Mouse (Mus musculus) forebrain, embryonic 16.5 days (tissue): Measurements from ENCODE around the gene 0610012G03Rik. TPM values are rescaled to one million over a fixed set of nuclear protein-coding genes. Genes with fewer than 3 reads are reported as not detected.
A peak's percentile ranks its signal among the peaks of the same experiment; 100 is the strongest.

Experiments
- ATAC-seq: fragments of 200-750 bp; cut with Nextera tagmentation; 2 replicates; pipeline ENCODE4 v1.8.0; 2017; ENCODE audit warnings: mild to moderate bottlenecking, moderate library complexity
- H3K27ac ChIP-seq: fragments of 300-500 bp; sonication (generic); 2 replicates; pipeline ENCODE4 v1.5.1; 2014; ENCODE audit warnings: low read length, control low read depth
- H3K27me3 ChIP-seq: fragments of 300-500 bp; sonication (generic); replicated peaks from 2 replicates; pipeline ENCODE4 v1.6.1; 2014; ENCODE audit warnings: low read length; ENCODE audit not compliant: control insufficient read depth, insufficient read depth
- H3K36me3 ChIP-seq: fragments of 300-500 bp; sonication (generic); 2 replicates; pipeline ENCODE4 v1.6.1; 2014; ENCODE audit not compliant: control insufficient read depth, insufficient read depth
- H3K4me1 ChIP-seq: fragments of 300-500 bp; sonication (generic); replicated peaks from 2 replicates; pipeline ENCODE4 v1.6.1; 2014; ENCODE audit warnings: low read length; ENCODE audit not compliant: control insufficient read depth, insufficient read depth
- H3K4me2 ChIP-seq: fragments of 300-500 bp; sonication (generic); 2 replicates; pipeline ENCODE4 v1.6.1; 2014; ENCODE audit warnings: mild to moderate bottlenecking, low read length, control low read depth
- H3K4me3 ChIP-seq: fragments of 300-500 bp; sonication (generic); replicated peaks from 2 replicates; pipeline ENCODE4 v1.5.1; 2014; ENCODE audit warnings: mild to moderate bottlenecking, low read length, control low read depth
- H3K9ac ChIP-seq: fragments of 300-500 bp; sonication (generic); replicated peaks from 2 replicates; pipeline ENCODE4 v1.6.1; 2014; ENCODE audit warnings: low read depth, low read length, control low read depth
- H3K9me3 ChIP-seq: fragments of 300-500 bp; sonication (generic); 2 replicates; pipeline ENCODE4 v1.6.1; 2016; ENCODE audit warnings: low read length; ENCODE audit not compliant: control insufficient read depth
- WGBS: fragments of 180-500 bp; shearing (Covaris S2); extraction: QIAGEN DNeasy Blood & Tissue Kit; methylation state at CpG from one replicate; pipeline ENCODE4 v1.1.7; 2014; 5-methylcytosine and 5-hydroxymethylcytosine counted together
- microRNA-seq: library from miRNA; unstranded; fragments of <30 nt; microRNA quantifications from one replicate; pipeline ENCODE4, GENCODE M21; 2017
- polyA plus RNA-seq: library from polyadenylated mRNA; unstranded; fragments of >200 nt; fragmentation: Nextera tagmentation; extraction: Ambion mirVana; gene quantifications from 2 replicates; pipeline ENCODE4 v1.2.1, GENCODE M21; 2015

0610012G03Rik gene
- polyA plus RNA-seq, 1 experiment from 2014 or later: 112 TPM

- peak; percentile 71 for ATAC-seq
- WGBS: 68% methylated on average over 18 of the region's 18 CpGs
- no peaks in the 10 kb centered on the region for H3K27me3 ChIP-seq
- H3K4me1 ChIP-seq: peaks cover 13% of the 10 kb centered on the region
- H3K4me2 ChIP-seq: no peak overlapping the region
- H3K36me3 ChIP-seq: no peaks in the 10 kb centered on the region
- no peak overlapping the region for H3K4me3 ChIP-seq
- no peaks in the 10 kb centered on the region for H3K9me3 ChIP-seq
- H3K27ac ChIP-seq: no peak overlapping the region
- H3K9ac ChIP-seq: no peak overlapping the region
These were observed 49.6 kb downstream of the 0610012G03Rik start for GRCm38 (mm10) chr16:31898546-31899326.

Small RNA genes lying within 50 kb of the gene (microRNA-seq; reads per million reads assigned to microRNA genes)
- gene Gm26269: not detected

Other genes with a start within 250 kb of the 0610012G03Rik start
- 0.11 and 0.16 TPM in 2 replicates for gene Meltf, start 69.7 kb downstream of the 0610012G03Rik start, polyA plus RNA-seq
- 1.6 TPM in 2 replicates for gene Pigz, start 14.6 kb downstream of the 0610012G03Rik start, polyA plus RNA-seq
- gene Ncbp2, start within 50 bp of the 0610012G03Rik start, polyA plus RNA-seq: 115 and 121 TPM in 2 replicates
- gene Senp5, start 54.8 kb upstream of the 0610012G03Rik start, polyA plus RNA-seq: 18.6 and 19.2 TPM in 2 replicates
- gene Pak2, start 130.8 kb upstream of the 0610012G03Rik start, polyA plus RNA-seq: 42.9 and 50.9 TPM in 2 replicates
- 121 and 122 TPM in 2 replicates for gene Pigx, start 151.2 kb upstream of the 0610012G03Rik start, polyA plus RNA-seq
- gene Cep19, start 151.3 kb upstream of the 0610012G03Rik start, polyA plus RNA-seq: 48.4 and 56.3 TPM in 2 replicates
- 9.0 TPM in 2 replicates for gene Nrros, start 217.1 kb upstream of the 0610012G03Rik start, polyA plus RNA-seq
- gene Bex6, start 231.3 kb upstream of the 0610012G03Rik start, polyA plus RNA-seq: not detected in 2 replicates